Mouse (Mus musculus) adrenal gland, postnatal 4 days (tissue): ENCODE results near the gene Pkd1l1. TPM values are rescaled to one million over a fixed set of nuclear protein-coding genes. Genes with fewer than 3 reads are reported as not detected.

Experiments
- total RNA-seq, 2 experiments: library from RNA; stranded (reverse); gene quantifications; 2 replicates each; pipeline ENCODE4 v1.2.3; 2021

Pkd1l1 gene
- total RNA-seq, 2 experiments from 2014 or later = 0.08 to 0.20 TPM

Other genes starting within 250 kb of the Pkd1l1 start
- gene Hus1, start 37.9 kb upstream of the Pkd1l1 start, total RNA-seq = 10 to 100 TPM; 14.1 to 17.7 TPM
- gene Gm11992, start 75.3 kb upstream of the Pkd1l1 start, total RNA-seq = 1 to 10 TPM in 1 of 2 experiments, under 1 TPM in 1; 0.28 to 1.3 TPM
- not detected for gene Sun3, start 75.7 kb upstream of the Pkd1l1 start, total RNA-seq
- gene Upp1, start 144.8 kb upstream of the Pkd1l1 start, total RNA-seq = 1 to 10 TPM; 6.9 to 9.2 TPM
- 1 to 10 TPM in 1 of 2 experiments, under 1 TPM in 1; 0.76 to 1.8 TPM for gene Abca13, start 218.7 kb upstream of the Pkd1l1 start, total RNA-seq